Mouse (Mus musculus) E14TG2a.4 (cell line): Measurements from ENCODE around the gene Ggcx.

Experiments used
- CTCF ChIP-seq: conservative IDR thresholded peaks from 2 replicates; pipeline ENCODE4 v1.5.1; 2014; ENCODE audit warnings: low read length
- NANOG ChIP-seq: IDR thresholded peaks from 2 replicates; pipeline ENCODE4 v1.6.1; 2014; ENCODE audit warnings: borderline replicate concordance, low read length, mixed read lengths

DNA sequence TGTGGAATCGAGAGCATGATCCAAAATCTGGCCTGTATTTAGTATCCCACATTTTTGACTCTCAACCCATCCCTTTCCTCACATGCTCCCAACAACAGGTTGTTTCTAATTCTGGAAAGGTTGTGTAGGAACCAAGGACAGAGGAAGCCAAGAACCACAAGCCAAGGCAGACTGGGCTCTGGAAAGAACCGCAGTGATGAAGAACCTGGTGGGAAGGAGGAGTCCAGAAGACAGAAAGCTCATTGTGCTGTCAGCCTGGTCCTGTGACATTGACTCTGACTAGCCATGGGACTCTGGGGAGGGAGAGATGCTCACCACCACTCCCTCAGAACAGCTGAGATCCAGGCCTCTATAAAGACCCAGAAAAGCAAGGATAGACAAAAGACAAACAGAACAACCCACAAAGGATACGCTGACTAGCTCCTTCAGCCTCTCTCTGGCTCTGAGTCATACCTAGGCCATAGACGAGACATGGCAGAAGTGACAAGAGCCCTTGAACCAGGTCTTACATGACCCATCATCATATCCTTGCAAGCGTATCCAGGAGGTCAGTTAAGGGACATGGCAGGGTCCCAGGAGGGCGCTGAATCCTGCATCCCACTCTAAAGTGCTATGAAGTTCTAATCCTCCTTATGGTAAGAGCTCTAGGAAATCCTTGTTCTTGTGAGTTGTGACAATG, 30.8 kb upstream of the Ggcx start:
- no peak for TF ChIP-seq CTCF
- TF ChIP-seq NANOG: no peak
